Mouse (Mus musculus): ENCODE results near the gene Dpp9. TPM values are rescaled to one million over a fixed set of nuclear protein-coding genes. Genes with fewer than 3 reads are reported as not detected.

Gene Dpp9
- total and polyA plus RNA-seq, 3 experiments = 13.5 to 37.9 (median 23.0) TPM

DNA sequence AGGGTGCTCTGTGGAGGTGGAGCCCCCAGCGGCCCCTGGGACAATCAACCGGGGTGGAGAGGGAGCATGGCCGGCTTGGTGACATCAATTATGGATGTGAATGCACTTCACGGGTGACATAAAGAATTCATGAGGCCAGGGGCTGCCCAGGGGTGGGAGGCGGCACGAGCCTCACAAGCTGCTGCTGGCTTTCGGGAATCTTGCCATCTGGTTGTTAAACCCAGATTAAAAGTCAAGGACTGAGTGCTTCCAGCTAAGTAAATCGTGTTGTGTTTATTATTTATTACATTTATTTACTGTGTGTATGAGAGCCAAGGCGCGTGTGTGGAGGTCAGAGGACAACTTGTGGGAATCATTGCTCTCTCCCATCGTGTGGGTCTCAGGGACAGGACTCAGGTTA is 53.0 kb downstream of the Dpp9 start:
- in situ Hi-C loops (cut with MboI; ENCODE audit: low pct_ligation_motif_present, low pct_unique_long_range_greater_than_20kb, low sequenced_read_pairs) = no loop called here
- TF ChIP-seq CTCF (conservative IDR thresholded peaks at IDR 0.05 in 1 of 2, IDR thresholded peaks at IDR 0.05 in 1 of 2; ENCODE audit: low read depth in 2 of 2, low read length in 2 of 2) (no peak), IRF4 (IDR thresholded peaks at IDR 0.05; ENCODE audit: low read depth, low read length) (no peak), TCF12 (IDR thresholded peaks at IDR 0.05; ENCODE audit: low read depth, low read length) (no peak), MAX (IDR thresholded peaks at IDR 0.05; ENCODE audit: low read length) (no peak), ETS1 (conservative IDR thresholded peaks at IDR 0.05; ENCODE audit: low read depth, low read length) (no peak), ZNF384 (IDR thresholded peaks at IDR 0.05; ENCODE audit: low read depth, low read length) (no peak), CHD1 (IDR thresholded peaks at IDR 0.05; ENCODE audit: low read depth, low read length) (no peak), UBTF (IDR thresholded peaks at IDR 0.05; ENCODE audit: low read depth, low read length) (no peak), ZC3H11A (IDR thresholded peaks at IDR 0.05; ENCODE audit: low read depth, low read length) (no peak), ZMIZ1 (IDR thresholded peaks at IDR 0.05; ENCODE audit: low read depth, low read length) (no peak), PAX5 (IDR thresholded peaks at IDR 0.05; ENCODE audit: low read length) (no peak), ZKSCAN1 (IDR thresholded peaks at IDR 0.05; ENCODE audit: borderline replicate concordance, low read depth, low read length) (no peak), E2F4 (IDR thresholded peaks at IDR 0.05; ENCODE audit: insufficient replicate concordance, low read depth, low read length) (no peak), MEF2A (IDR thresholded peaks at IDR 0.05; ENCODE audit: borderline replicate concordance, low read depth, low read length) (no peak), KAT2A (IDR thresholded peaks at IDR 0.05; ENCODE audit: insufficient replicate concordance, low read length) (no peak), EP300 (IDR thresholded peaks at IDR 0.05; ENCODE audit: low read length) (no peak), SMC3 (IDR thresholded peaks at IDR 0.05; ENCODE audit: low read depth, low read length) (no peak), POLR2AphosphoS2 (IDR thresholded peaks at IDR 0.05; ENCODE audit: low read depth, low read length) (no peak), MAFK (IDR thresholded peaks at IDR 0.05; ENCODE audit: insufficient replicate concordance, low read length) (no peak)
- H3K4me3 ChIP-seq (replicated peaks in 1 of 3; ENCODE audit: low read depth in 2 of 3, low read length in 2 of 3, poor library complexity in 1 of 3) = no peak overlapping the region
- peaks cover 6 to 52% of the 10 kb centered on the region in 2 experiments; a peak in 3 of 4 replicates for H3K4me1 ChIP-seq (ENCODE audit: control insufficient read depth in 1 of 2, insufficient read depth in 2 of 2)
- no peaks in the 10 kb centered on the region for H3K79me2 ChIP-seq (replicated peaks; ENCODE audit: control insufficient read depth, extremely low read depth, insufficient read depth, poor library complexity, severe bottlenecking)
- H3K36me3 ChIP-seq (replicated peaks in 1 of 2; ENCODE audit: control insufficient read depth in 1 of 2, insufficient read depth in 1 of 2, low read length in 1 of 2) = no peaks in the 10 kb centered on the region
- no peak for DNase-seq (ENCODE audit: extremely low read depth)
- H3K27me3 ChIP-seq (replicated peaks) = peaks cover 12% of the 10 kb centered on the region
- no peak overlapping the region for H3K9ac ChIP-seq (ENCODE audit: insufficient read depth, low read depth)
- dilution Hi-C loops (cut with MboI; ENCODE audit: extremely low pct_ligation_motif_present, extremely low pct_unique_long_range_greater_than_20kb, low sequenced_read_pairs) = no loop called here
- H3K27ac ChIP-seq (ENCODE audit: insufficient read depth, low read depth) = no peak overlapping the region
- no peaks in the 10 kb centered on the region for H3K9me3 ChIP-seq (replicated peaks; ENCODE audit: low read length)
- H3K4me2 ChIP-seq (ENCODE audit: insufficient read depth, low read depth, poor library complexity, severe bottlenecking) = no peak overlapping the region

DNA sequence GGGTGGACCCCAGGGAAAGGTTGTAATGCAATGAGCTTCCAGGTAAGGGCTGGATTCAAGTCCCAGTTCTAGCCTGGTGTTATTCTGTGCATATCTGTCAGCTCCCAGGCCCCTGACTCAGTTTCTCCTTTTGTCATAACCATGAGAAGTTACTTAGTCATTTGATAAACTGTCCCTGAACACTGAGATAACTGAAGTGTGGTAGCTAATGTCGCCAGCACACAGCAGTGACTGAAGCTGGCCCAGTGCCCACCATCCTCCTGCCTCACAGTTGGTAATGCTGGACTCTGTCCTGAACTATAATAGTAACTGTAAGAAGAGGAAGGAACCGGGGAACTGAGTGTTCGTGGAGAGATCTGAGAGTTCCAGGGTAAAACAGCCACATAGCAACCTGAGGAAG is 54.2 kb downstream of the Dpp9 start:
- dilution Hi-C loops (cut with MboI; ENCODE audit: extremely low pct_ligation_motif_present, extremely low pct_unique_long_range_greater_than_20kb, low sequenced_read_pairs) = no loop called here
- no peak overlapping the region for H3K4me3 ChIP-seq (replicated peaks in 1 of 3; ENCODE audit: low read depth in 2 of 3, low read length in 2 of 3, poor library complexity in 1 of 3)
- H3K9me3 ChIP-seq (replicated peaks; ENCODE audit: low read length) = no peaks in the 10 kb centered on the region
- peaks cover 4 to 42% of the 10 kb centered on the region in 2 experiments; a peak in 3 of 4 replicates for H3K4me1 ChIP-seq (ENCODE audit: control insufficient read depth in 1 of 2, insufficient read depth in 2 of 2)
- DNase-seq (ENCODE audit: extremely low read depth) = no peak
- H3K36me3 ChIP-seq (replicated peaks in 1 of 2; ENCODE audit: control insufficient read depth in 1 of 2, insufficient read depth in 1 of 2, low read length in 1 of 2) = no peaks in the 10 kb centered on the region
- in situ Hi-C loops (cut with MboI; ENCODE audit: low pct_ligation_motif_present, low pct_unique_long_range_greater_than_20kb, low sequenced_read_pairs) = loop anchor here (5.0 kb wide), 1 partner anchor 37 kb away; no protein-coding TSS in a partner anchor
- H3K79me2 ChIP-seq (replicated peaks; ENCODE audit: control insufficient read depth, extremely low read depth, insufficient read depth, poor library complexity, severe bottlenecking) = no peaks in the 10 kb centered on the region
- TF ChIP-seq POLR2AphosphoS2 (IDR thresholded peaks at IDR 0.05; ENCODE audit: low read depth, low read length) = no peak
- no peak for TF ChIP-seq UBTF (IDR thresholded peaks at IDR 0.05; ENCODE audit: low read depth, low read length)
- no peak for TF ChIP-seq IRF4 (IDR thresholded peaks at IDR 0.05; ENCODE audit: low read depth, low read length)
- TF ChIP-seq ZC3H11A (IDR thresholded peaks at IDR 0.05; ENCODE audit: low read depth, low read length) = no peak
- TF ChIP-seq CHD1 (IDR thresholded peaks at IDR 0.05; ENCODE audit: low read depth, low read length) = no peak
- TF ChIP-seq ELF1 (IDR thresholded peaks at IDR 0.05; ENCODE audit: low read depth, low read length) = no peak
- TF ChIP-seq KAT2A (IDR thresholded peaks at IDR 0.05; ENCODE audit: insufficient replicate concordance, low read length) = no peak
- no peak for TF ChIP-seq CHD2 (IDR thresholded peaks at IDR 0.05; ENCODE audit: low read length)
- TF ChIP-seq RAD21 (IDR thresholded peaks at IDR 0.05; ENCODE audit: low read depth, low read length) = no peak
- TF ChIP-seq E2F4 (IDR thresholded peaks at IDR 0.05; ENCODE audit: insufficient replicate concordance, low read depth, low read length) = no peak
- no peak for TF ChIP-seq BHLHE40 (IDR thresholded peaks at IDR 0.05; ENCODE audit: low read depth, low read length)
- TF ChIP-seq MYC (IDR thresholded peaks at IDR 0.05; ENCODE audit: low read depth, low read length) = no peak
- no peak for TF ChIP-seq GABPA (IDR thresholded peaks at IDR 0.05; ENCODE audit: insufficient replicate concordance, low read depth, low read length)
- no peak overlapping the region for H3K4me2 ChIP-seq (ENCODE audit: insufficient read depth, low read depth, poor library complexity, severe bottlenecking)
- peaks cover 18% of the 10 kb centered on the region for H3K27me3 ChIP-seq (replicated peaks)
- no peak overlapping the region for H3K27ac ChIP-seq (ENCODE audit: insufficient read depth, low read depth)
- no peak overlapping the region for H3K9ac ChIP-seq (ENCODE audit: insufficient read depth, low read depth)
